Mouse (Mus musculus): ENCODE measurements around the gene Ift22. TPM values are rescaled to one million over a fixed set of nuclear protein-coding genes. Genes with fewer than 3 reads are reported as not detected.

Ift22 gene
- polyA plus RNA-seq (2012; fragmentation: generic; extraction: Trizol) = 19.6 TPM

DNA sequence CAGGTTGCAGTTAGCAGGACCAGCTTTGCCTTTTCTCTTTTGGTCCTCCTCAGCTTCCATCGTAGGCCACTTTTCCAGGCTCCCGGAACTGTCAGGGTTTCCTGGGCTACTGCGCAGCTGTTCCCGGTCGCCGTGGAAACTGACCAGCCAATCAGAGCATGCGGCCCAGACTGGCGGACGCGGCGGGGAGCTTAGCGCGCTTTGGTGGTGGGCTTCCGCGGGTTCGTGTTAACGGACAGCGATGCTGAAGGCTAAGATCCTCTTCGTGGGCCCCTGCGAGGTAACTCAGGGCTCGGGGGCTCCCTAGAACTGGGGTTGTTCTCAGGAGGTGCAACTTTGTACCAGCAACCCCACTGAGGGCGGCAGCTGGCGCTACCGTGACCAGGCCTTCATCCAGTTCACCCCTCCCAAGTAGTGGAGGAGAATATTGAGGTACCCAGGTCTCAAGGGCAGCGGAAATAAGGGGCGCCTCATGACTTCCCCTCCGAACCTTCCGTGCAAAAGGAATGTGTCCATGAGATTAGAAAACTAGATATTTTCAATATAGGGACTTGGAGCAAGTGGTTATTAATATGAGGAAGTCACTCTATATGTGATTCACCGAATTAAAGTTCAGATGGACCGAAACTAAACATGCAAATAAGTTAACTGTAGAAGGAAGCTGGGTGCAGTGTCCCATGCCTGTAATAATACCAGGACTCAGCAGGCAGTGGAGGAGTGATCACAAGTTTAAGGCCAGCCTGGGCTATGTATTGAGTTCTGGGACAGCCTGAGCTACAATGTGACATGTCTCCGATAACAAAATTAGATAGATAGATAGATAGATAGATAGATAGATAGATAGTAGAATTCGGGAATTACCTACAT lies at the start of gene Ift22:
Gene Ift22 (plus strand): TSS at position 160 of the 867 bp plus-strand sequence.
- TF ChIP-seq MYOD1 (IDR thresholded peaks at IDR 0.05; ENCODE audit: control insufficient read depth in 1 of 3, insufficient read length in 2 of 3, low read depth in 2 of 3) = peak; percentile 35 to 71 (median 66)
- TF ChIP-seq MAX (IDR thresholded peaks at IDR 0.05; ENCODE audit: low read depth) = no peak
- peak; percentile 75 to 89 (median 88) for TF ChIP-seq MYOG (IDR thresholded peaks at IDR 0.05; ENCODE audit: control insufficient read depth in 1 of 3, insufficient read depth in 1 of 3, insufficient read length in 2 of 3, low read depth in 2 of 3)
- TF ChIP-seq POLR2A (IDR thresholded peaks at IDR 0.05; ENCODE audit: insufficient read length, low read depth) = no peak
- no peaks in the 10 kb centered on the region for H3K27me3 ChIP-seq (ENCODE audit: control insufficient read depth, insufficient read depth, insufficient read length)
- H3ac ChIP-seq (ENCODE audit: control insufficient read depth, insufficient read length) = peak within 1 kb of the TSS; percentile 14
- H3K79me2 ChIP-seq (ENCODE audit: control insufficient read depth, insufficient read depth) = no peaks in the 10 kb centered on the region
- H3K36me3 ChIP-seq (ENCODE audit: control insufficient read depth, insufficient read depth) = peaks cover 3% of the 10 kb centered on the region
- peak within 1 kb of the TSS; percentile 83 for H3K4me2 ChIP-seq (ENCODE audit: low read depth)
- H3K4me3 ChIP-seq = peak within 1 kb of the TSS; percentile 44

DNA sequence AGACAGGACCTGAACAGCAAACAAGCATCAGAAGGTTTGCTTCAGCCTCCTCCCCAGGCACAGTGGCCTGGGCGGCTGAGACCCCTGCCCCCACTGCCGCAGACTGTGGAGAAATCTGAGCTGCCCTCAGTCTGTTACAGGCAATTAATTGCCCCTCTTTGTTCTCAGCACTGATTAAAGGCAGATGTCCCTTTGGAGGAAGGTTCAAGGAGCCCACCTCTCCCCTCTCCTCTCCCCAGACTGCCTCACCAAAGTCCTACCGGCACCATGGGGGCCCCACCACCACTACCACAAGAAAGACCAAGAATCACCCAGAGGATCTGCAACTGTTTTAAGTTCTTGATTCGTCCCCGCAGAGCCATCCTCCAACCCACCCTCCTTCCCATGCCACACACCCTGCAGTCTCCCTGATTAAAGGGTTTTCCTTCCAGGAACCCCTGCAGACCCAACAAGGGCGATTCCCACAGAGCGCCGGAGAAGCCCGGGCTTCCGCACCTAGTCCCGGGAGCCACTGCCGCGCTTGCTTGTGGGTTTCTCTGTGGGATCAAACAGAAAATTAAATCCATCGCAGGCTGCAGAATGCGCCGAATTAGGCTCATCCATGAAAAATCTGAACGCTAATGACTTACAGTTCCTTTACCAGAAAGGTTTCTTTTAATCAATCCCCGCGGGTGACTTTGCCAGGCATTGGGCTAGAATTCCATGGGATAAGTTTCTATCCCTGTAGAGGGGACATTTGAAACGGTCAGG lies 46.6 kb upstream of the Ift22 start:
- H3K36me3 ChIP-seq (ENCODE audit: control insufficient read depth, insufficient read depth) = no peaks in the 10 kb centered on the region
- H3K4me3 ChIP-seq = no peak overlapping the region
- TF ChIP-seq TCF12 (IDR thresholded peaks at IDR 0.05; ENCODE audit: insufficient read depth, poor library complexity, severe bottlenecking) = no peak
- TF ChIP-seq E2F4 (IDR thresholded peaks at IDR 0.05; ENCODE audit: insufficient read depth) = no peak
- no peak for TF ChIP-seq MYOD1 (IDR thresholded peaks at IDR 0.05; ENCODE audit: control insufficient read depth in 1 of 3, insufficient read length in 2 of 3, low read depth in 2 of 3)
- no peak for TF ChIP-seq REST (IDR thresholded peaks at IDR 0.05; ENCODE audit: insufficient read depth, insufficient read length)
- no peak for TF ChIP-seq TCF3 (IDR thresholded peaks at IDR 0.05; ENCODE audit: insufficient read length, low read depth)
- H3K4me2 ChIP-seq (ENCODE audit: low read depth) = no peak overlapping the region
- no peaks in the 10 kb centered on the region for H3K27me3 ChIP-seq (ENCODE audit: control insufficient read depth, insufficient read depth, insufficient read length)
- no peak overlapping the region for H3ac ChIP-seq (ENCODE audit: control insufficient read depth, insufficient read length)
- no peaks in the 10 kb centered on the region for H3K79me2 ChIP-seq (ENCODE audit: control insufficient read depth, insufficient read depth)

GRCm38 (mm10) chr5:136862806-136863205 lies 45.1 kb upstream of the Ift22 start:
- no peak overlapping the region for H3K4me3 ChIP-seq
- no peaks in the 10 kb centered on the region for H3K36me3 ChIP-seq (ENCODE audit: control insufficient read depth, insufficient read depth)
- H3K27me3 ChIP-seq (ENCODE audit: control insufficient read depth, insufficient read depth, insufficient read length) = no peaks in the 10 kb centered on the region
- H3K4me2 ChIP-seq (ENCODE audit: low read depth) = no peak overlapping the region
- no peaks in the 10 kb centered on the region for H3K79me2 ChIP-seq (ENCODE audit: control insufficient read depth, insufficient read depth)
- H3ac ChIP-seq (ENCODE audit: control insufficient read depth, insufficient read length) = no peak overlapping the region
- no peak for TF ChIP-seq POLR2AphosphoS2 (IDR thresholded peaks at IDR 0.05; ENCODE audit: insufficient read length, low read depth)
- TF ChIP-seq TCF3 (IDR thresholded peaks at IDR 0.05; ENCODE audit: insufficient read length, low read depth) = no peak
- no peak for TF ChIP-seq MYOD1 (IDR thresholded peaks at IDR 0.05; ENCODE audit: control insufficient read depth in 1 of 3, insufficient read length in 2 of 3, low read depth in 2 of 3)
- no peak for TF ChIP-seq MYOG (IDR thresholded peaks at IDR 0.05; ENCODE audit: control insufficient read depth in 1 of 3, insufficient read depth in 1 of 3, insufficient read length in 2 of 3, low read depth in 2 of 3)
- TF ChIP-seq CEBPB (IDR thresholded peaks at IDR 0.05; ENCODE audit: insufficient read depth, poor library complexity, severe bottlenecking) = no peak

GRCm38 (mm10) chr5:136863276-136863675 lies 44.7 kb upstream of the Ift22 start:
- no peak overlapping the region for H3K4me3 ChIP-seq
- H3K27me3 ChIP-seq (ENCODE audit: control insufficient read depth, insufficient read depth, insufficient read length) = no peaks in the 10 kb centered on the region
- no peaks in the 10 kb centered on the region for H3K79me2 ChIP-seq (ENCODE audit: control insufficient read depth, insufficient read depth)
- H3K4me2 ChIP-seq (ENCODE audit: low read depth) = no peak overlapping the region
- TF ChIP-seq TCF12 (IDR thresholded peaks at IDR 0.05; ENCODE audit: insufficient read depth, poor library complexity, severe bottlenecking) (no peak), USF1 (IDR thresholded peaks at IDR 0.05; ENCODE audit: low read depth) (no peak), MAX (IDR thresholded peaks at IDR 0.05; ENCODE audit: low read depth) (no peak), TCF3 (IDR thresholded peaks at IDR 0.05; ENCODE audit: insufficient read length, low read depth) (no peak), E2F4 (IDR thresholded peaks at IDR 0.05; ENCODE audit: insufficient read depth) (no peak), SRF (IDR thresholded peaks at IDR 0.05; ENCODE audit: control insufficient read depth, insufficient read length, low read depth) (no peak), MYOG (IDR thresholded peaks at IDR 0.05; ENCODE audit: control insufficient read depth in 1 of 3, insufficient read depth in 1 of 3, insufficient read length in 2 of 3, low read depth in 2 of 3) (no peak), POLR2AphosphoS2 (IDR thresholded peaks at IDR 0.05; ENCODE audit: insufficient read length, low read depth) (no peak), POLR2A (IDR thresholded peaks at IDR 0.05; ENCODE audit: insufficient read length, low read depth) (no peak), CEBPB (IDR thresholded peaks at IDR 0.05; ENCODE audit: insufficient read depth, poor library complexity, severe bottlenecking) (no peak), REST (IDR thresholded peaks at IDR 0.05; ENCODE audit: insufficient read depth, insufficient read length) (no peak), MYOD1 (IDR thresholded peaks at IDR 0.05; ENCODE audit: control insufficient read depth in 1 of 3, insufficient read length in 2 of 3, low read depth in 2 of 3) (no peak)
- no peak overlapping the region for H3ac ChIP-seq (ENCODE audit: control insufficient read depth, insufficient read length)
- H3K36me3 ChIP-seq (ENCODE audit: control insufficient read depth, insufficient read depth) = no peaks in the 10 kb centered on the region
